Mouse (Mus musculus) kidney, postnatal 25 days (tissue): Measurements from ENCODE around the gene Plagl1.
A peak's percentile ranks its signal among the peaks of the same experiment; 100 is the strongest.

ENCODE experiments used
- DNase-seq, 2 experiments: peaks; one replicate each; pipeline ENCODE4 v3.0.0; 2021; ENCODE audit warnings: mixed read lengths in 2 of 2

Gene Plagl1

GRCm38 (mm10) chr10:13090596-13091424 is 30.5 kb downstream of the Plagl1 start:
- DNase-seq, result peak; percentile 59 to 84

GRCm38 (mm10) chr10:13092996-13093395 is 32.7 kb downstream of the Plagl1 start:
- no peak for DNase-seq

DNA sequence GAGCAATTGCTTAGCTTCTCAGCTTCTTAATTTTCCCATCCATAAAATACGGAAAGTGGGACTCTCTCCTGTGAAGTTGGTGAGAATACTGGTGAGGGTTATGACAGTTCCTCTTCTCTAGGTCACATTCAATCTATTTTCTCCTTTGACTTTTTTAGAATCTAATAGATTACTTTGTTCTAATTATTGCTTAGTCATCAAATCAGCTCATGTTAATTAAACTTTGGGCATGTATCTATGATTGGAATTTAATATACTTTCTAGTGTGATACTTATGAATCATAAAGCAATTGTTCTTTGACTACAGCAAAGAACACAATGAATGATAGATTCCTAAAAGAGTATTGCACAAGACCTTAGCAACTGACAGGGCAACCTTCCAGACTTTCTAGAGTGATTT is 38.6 kb downstream of the Plagl1 start:
- no peak for DNase-seq

DNA sequence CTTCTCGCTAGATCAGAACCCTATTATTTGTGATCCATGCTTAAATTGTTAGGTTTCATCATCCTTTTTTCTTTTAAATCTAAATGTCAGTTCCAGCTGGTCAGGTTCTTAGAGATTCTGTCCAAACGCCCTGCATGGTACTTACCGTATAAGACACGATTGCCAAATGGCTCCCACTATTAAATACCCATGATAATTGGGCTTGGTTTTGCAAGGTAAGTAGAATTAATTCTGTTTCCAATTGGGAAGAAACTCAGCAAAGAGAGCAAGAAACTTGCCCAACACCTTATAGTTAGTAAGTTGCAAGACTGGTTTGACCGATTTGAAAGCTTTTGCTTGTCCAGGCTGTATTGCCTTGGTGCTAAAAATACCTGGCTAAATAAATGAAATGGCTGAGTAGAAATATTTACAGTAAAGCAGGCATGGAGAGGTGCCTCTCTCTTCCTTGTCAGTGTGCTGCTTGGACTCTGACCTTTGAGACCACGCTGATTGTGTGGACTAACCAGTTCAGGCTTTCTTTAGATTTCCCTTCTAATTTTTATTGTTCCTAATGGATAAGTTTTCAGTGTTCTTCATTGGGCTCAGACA is 39.9 kb downstream of the Plagl1 start:
- DNase-seq, result no peak

DNA sequence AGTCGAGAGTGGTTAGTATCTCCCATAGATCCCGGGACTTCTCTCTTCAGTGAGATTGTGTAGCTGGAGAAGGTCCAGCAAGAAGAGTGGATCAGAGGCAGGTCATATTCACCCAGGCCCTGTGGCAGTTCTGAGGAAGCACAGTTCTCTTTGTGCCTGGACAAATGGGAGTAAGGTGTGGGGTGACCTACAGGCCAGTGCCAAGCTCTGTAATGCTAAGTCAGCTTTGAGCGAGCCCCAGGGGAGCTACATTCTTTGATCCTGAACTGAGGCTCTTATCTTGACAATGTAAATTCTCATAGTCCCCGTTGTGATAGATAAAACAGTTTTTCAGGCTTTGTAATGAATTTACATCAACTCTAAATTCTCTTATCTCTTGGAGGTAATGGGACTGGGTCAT is 42.1 kb downstream of the Plagl1 start:
- no peak for DNase-seq

GRCm38 (mm10) chr10:13103838-13104237 is 43.5 kb downstream of the Plagl1 start:
- no peak for DNase-seq

DNA sequence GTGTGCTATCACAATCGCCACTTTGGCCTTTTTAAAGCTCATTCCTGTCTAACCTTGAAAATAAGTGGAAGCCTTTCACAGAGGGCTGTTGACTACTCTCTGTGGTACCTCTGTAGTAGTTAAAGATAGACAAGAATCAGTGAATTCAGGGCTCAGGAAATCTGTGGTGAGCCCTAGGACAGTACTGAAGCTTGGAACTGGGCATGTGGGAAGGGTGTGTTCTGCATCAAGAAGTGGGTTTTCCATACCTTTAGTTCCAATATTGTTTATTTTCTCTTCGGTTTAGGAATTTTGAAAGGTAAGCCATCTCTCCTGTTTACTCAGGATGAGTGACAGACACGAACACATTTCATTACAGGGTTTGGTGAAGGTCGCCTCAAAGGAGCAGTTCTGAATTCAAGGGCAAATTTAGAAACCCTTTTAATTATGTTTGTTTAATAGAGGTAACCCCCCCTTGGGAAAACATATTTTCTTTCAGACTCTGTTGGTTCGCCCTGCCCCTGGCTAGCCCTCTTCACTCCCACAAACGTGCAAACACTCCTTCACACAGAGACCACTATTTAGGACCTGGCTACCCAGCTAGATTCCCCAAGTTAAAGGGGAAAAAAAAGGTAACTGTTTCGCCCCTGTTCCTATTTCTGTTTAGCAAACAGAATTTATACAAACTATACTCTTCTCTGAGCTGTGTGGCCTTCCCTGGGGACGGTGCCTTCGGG is 46.8 kb downstream of the Plagl1 start:
- no peak for DNase-seq

DNA sequence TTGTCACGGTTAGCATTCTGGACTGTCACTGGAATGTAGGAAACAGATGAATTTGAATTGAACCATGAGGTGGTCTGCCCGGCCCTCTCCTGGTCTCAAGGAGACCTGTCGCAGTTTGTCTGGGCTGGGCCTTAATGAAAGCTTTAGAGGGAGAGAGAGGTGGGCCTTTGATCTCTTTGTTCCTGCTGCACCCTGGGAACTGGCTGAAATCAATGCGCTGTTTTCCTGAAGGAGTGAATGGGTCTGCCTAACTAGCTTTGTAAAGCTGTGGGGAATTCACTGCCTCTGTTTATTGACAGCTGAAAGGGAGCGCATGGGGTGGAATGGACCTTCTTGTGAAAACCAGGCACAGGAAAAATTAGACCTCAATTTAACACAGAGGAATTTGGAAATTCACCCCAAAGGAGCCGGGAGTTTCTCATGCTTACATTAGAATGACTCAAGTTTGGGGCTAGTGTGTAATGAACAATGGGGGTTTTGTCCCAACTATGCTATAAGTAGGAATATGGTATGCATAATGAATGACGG is 47.8 kb downstream of the Plagl1 start:
- DNase-seq, result no peak

DNA sequence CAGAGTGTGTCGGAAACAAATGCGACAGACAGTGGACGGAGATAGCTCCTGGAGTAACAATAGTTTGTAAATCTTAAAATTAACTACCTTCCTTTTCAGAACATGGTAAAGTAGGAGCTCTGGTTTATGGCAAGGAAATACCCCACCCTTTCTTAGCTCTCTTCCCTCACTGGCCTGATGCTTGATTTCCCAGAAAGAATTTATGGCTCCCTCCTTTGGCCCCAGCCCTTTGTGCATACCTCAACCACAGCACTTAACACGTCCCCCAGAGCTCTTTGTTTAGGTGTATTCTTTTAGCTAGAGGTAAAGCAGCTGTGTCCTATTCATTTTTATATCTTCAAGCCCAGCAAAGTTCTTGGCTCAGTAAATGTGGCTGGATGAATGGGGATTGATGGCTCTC is 48.5 kb downstream of the Plagl1 start:
- DNase-seq, result no peak

- DNase-seq, result no peak
These were observed 49.5 kb downstream of the Plagl1 start for GRCm38 (mm10) chr10:13109781-13110180.

DNA sequence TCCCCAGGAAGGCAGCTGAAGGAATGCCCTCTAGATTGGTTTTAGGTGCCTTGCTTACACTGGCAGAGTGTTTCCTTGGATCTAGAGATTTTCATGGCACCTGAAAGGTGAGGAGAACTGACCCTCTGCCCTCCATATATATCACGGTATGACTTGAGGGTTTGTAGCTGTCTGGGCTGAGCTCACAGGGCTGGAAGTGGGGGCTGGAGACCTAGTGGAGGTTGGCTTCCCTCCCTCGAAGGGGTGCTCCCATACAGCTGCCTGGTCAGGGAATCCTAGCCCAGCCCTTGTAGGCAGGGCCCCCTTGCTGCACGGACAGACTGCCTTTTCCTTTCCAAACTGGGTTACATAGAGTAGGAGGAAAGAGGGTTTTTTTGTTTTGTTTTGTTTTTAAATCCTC is 52.5 kb downstream of the Plagl1 start:
- no peak for DNase-seq

GRCm38 (mm10) chr10:13113641-13114040 is 53.3 kb downstream of the Plagl1 start:
- DNase-seq, result no peak

GRCm38 (mm10) chr10:13115030-13115429 is 54.7 kb downstream of the Plagl1 start:
- DNase-seq, result no peak

DNA sequence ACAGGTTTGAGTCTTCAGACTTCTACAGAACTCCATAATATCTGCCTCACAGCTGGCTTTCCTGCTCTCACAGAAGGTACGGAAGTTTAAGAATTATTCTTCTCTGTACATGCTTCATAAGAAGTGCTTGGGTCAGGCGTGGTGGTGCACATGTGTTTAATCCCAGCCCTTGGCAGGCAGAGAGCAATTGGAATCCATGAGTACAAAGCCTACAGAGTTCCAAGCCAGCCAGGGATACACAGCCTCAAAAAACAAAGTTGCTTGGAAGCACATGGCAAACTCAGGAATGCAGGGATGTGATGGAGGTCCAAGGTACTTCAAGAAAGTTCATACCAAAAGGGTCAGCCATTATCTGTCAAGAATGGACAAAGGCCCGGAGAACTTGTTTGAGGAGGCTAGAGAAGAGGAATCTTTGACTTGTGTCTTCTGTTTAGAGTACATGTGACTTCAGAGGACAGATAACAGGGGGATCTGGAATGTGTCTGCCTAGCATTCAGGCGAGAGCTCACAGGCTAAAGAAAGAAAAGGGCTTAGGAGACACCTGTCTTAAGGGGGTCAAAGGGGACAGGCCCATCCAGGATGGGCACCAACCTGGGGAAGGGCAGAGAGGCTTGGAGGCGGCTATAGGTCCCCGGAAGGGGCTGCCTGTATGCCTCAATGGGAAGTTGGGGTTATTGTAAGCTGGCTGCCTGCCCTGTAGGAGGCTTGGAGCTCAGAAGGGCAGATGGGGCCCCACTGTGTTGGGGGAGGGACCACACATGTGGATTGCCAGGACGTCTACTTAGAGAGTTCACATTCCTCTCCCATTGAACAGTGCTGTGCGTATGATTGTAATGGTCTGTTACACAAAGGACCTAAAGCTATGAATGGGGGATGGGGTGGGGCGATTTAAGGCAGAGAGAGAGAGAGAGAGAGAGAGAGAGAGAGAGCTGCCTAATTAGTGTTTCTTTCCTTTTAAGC is 56.7 kb downstream of the Plagl1 start:
- DNase-seq, result no peak

DNA sequence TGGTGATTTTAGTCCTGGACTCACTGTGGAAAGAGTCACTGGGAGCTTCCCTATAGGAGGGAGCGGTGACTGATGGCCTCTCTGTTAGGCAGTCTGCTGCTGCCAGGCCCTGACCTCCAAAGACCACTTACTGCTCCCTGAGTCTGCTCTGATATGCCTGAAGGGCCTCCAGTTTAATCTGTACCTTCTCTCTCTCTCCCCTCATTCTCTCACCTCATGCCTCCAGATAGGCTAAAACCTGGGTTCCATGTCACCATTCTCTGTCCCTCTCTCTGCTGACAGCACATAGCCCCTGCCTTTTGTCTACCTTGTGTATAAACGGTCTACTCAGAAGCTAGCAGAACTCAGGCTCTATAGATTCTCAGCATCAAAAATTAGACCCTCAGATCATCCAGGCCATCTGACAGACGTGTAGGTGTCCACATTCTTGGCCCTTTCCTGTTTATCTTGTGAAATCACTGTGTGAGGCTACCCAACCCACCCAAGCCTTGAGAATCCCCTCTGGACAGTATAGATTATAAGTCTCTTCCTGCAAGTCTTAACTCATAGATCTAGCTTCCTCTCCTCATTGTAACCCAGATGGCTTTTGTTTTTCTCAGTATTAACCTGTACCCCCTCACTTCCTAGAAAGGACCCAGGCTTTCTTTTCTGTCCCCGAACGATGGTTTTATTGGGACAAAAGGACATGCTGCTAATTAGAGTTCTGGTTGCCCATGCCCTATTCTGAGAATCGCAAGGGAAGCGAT is 57.9 kb downstream of the Plagl1 start:
- no peak for DNase-seq

GRCm38 (mm10) chr10:13118770-13119102 is 58.4 kb downstream of the Plagl1 start:
- DNase-seq, result no peak

DNA sequence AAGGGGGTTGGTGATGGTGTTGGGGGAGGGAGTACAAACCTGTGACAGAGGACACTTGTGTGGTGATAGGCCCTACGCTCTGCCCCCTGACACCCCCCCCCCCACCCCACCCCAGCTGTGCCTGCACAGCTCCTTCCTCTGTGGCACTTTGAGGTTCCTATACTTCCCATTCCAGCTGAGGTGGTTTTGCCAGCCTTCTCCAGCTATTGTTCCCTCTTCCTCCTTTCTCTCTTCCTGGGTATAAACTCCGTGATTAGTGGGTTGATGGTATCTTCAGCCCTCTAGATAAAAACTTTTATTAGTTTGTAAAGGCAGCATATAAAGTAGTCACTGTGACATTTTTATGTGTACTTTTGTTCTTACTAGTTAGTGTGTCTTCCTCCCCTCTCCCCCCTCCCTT is 59.0 kb downstream of the Plagl1 start:
- no peak for DNase-seq

GRCm38 (mm10) chr10:13125811-13126210 is 65.5 kb downstream of the Plagl1 start:
- no peak for DNase-seq

GRCm38 (mm10) chr10:13127335-13127734 is 67.0 kb downstream of the Plagl1 start:
- DNase-seq, result peak in 1 of 2 experiments; percentile 42

- no peak for DNase-seq
These were observed 67.6 kb downstream of the Plagl1 start for GRCm38 (mm10) chr10:13127946-13128345.

DNA sequence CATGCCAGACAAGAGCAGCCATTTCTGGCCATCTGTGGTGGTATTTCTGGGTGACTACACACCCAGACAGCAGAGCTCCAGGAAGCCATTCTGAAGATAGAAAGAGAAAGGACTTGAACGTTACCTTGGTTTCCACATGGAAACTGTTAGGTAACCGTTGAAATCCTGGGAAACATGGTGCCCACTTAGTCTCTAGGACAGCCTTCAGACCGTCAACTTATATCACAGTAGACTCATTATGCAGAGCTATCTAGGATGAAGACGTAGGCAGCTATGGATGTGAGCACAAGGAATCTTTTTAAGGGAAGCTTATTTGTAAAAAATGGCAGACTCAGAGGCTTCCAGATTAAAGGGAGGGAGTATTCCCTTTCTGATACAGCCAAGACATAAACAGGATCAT is 73.5 kb downstream of the Plagl1 start:
- no peak for DNase-seq

GRCm38 (mm10) chr10:13135276-13135675 is 75.0 kb downstream of the Plagl1 start:
- DNase-seq, result no peak
